Mouse (Mus musculus) limb, embryonic 14.5 days (tissue): ENCODE results near the gene Slc9a8. TPM values are rescaled to one million over a fixed set of nuclear protein-coding genes. Genes with fewer than 3 reads are reported as not detected.

ENCODE experiments used
- ATAC-seq: fragments of 200-750 bp; cut with Nextera tagmentation; 2 replicates; pipeline ENCODE4 v1.8.0; 2017; ENCODE audit warnings: low read depth, moderate number of reproducible peaks, moderate TSS enrichment; ENCODE audit not compliant: low FRiP score
- DNase-seq: peaks from one replicate; pipeline ENCODE4 v3.0.0-alpha.2; 2015; ENCODE audit warnings: low spot score
- H3K27ac ChIP-seq: fragments of 300-500 bp; sonication (generic); replicated peaks from 2 replicates; pipeline ENCODE4 v1.5.1; 2014; ENCODE audit warnings: low read depth, mild to moderate bottlenecking, low read length, moderate library complexity, mixed read lengths
- H3K27me3 ChIP-seq: fragments of 300-500 bp; sonication (generic); 2 replicates; pipeline ENCODE4 v1.6.1; 2014; ENCODE audit warnings: low read length, mixed read lengths; ENCODE audit not compliant: control insufficient read depth, insufficient read depth
- H3K36me3 ChIP-seq: fragments of 300-500 bp; sonication (generic); 2 replicates; pipeline ENCODE4 v1.6.1; 2014; ENCODE audit warnings: mild to moderate bottlenecking, low read length, moderate library complexity, mixed read lengths; ENCODE audit not compliant: control insufficient read depth, insufficient read depth
- H3K4me1 ChIP-seq: fragments of 300-500 bp; sonication (generic); 2 replicates; pipeline ENCODE4 v1.6.1; 2014; ENCODE audit warnings: antibody characterized with exemption, low read length, mixed read lengths; ENCODE audit not compliant: control insufficient read depth, insufficient read depth
- H3K4me2 ChIP-seq: fragments of 300-500 bp; sonication (generic); replicated peaks from 2 replicates; pipeline ENCODE4 v1.6.1; 2014; ENCODE audit warnings: low read depth, mild to moderate bottlenecking, low read length, moderate library complexity; ENCODE audit not compliant: severe bottlenecking
- H3K4me3 ChIP-seq: fragments of 300-500 bp; sonication (generic); replicated peaks from 2 replicates; pipeline ENCODE4 v1.5.1; 2014; ENCODE audit warnings: low read length
- H3K9ac ChIP-seq: fragments of 300-500 bp; sonication (generic); 2 replicates; pipeline ENCODE4 v1.6.1; 2014; ENCODE audit warnings: mild to moderate bottlenecking, low read depth, low read length, moderate library complexity; ENCODE audit not compliant: severe bottlenecking
- H3K9me3 ChIP-seq: fragments of 300-500 bp; sonication (generic); 2 replicates; pipeline ENCODE4 v1.6.1; 2016; ENCODE audit warnings: low read length; ENCODE audit not compliant: control insufficient read depth
- POLR2A ChIP-seq: fragments of 200-500 bp; IDR thresholded peaks from 2 replicates; pipeline ENCODE4 v1.8.0; 2012; ENCODE audit warnings: inconsistent platforms, mild to moderate bottlenecking, moderate library complexity, borderline replicate concordance; ENCODE audit not compliant: insufficient read depth, insufficient read length; ENCODE audit errors: extremely low read depth
- WGBS: fragments of 180-500 bp; shearing (Covaris S2); extraction: QIAGEN DNeasy Blood & Tissue Kit; methylation state at CpG from one replicate; pipeline ENCODE4 v1.1.7; 2014; 5-methylcytosine and 5-hydroxymethylcytosine counted together
- polyA plus RNA-seq, 2 experiments: library from polyadenylated mRNA; depleted of rRNA in 1 of 2; stranded (reverse) in 1 of 2; unstranded in 1 of 2; fragments of >200 nt; fragmentation: Nextera tagmentation in 1 of 2; extraction: Ambion mirVana in 1 of 2; gene quantifications; 2 replicates each; pipeline versions ENCODE4 v1.2.1 to v1.2.3; 2012 to 2014

Slc9a8 gene
- polyA plus RNA-seq, 2 experiments, result 20.1 to 43.0 TPM

DNA sequence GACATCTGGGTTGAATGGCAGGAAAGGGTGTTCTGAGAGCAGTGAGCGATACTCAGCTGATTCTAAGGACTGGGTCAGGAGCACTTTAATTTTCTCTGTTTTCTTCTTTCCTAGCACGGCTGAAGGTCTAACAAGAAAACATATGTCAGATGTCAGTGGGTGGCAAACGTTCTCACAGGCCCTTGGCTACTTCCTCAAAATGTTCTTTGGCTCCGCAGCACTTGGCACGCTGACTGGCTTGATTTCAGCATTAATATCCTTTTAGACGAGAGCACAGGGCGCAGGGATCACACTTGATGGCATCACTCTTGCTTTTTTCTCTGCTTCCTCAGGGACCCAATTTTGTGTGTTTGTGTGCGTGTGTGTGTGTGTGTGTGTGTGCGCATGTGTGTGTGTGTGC, 35.7 kb downstream of the Slc9a8 start:
- Histone ChIP-seq H3K27me3 (no peaks in the 10 kb centered on the region), H3K9ac (no peak overlapping the region), H3K4me1 (no peaks in the 10 kb centered on the region), H3K36me3 (peaks cover 57% of the 10 kb centered on the region), H3K4me3 (no peak overlapping the region), H3K27ac (no peak overlapping the region), H3K9me3 (no peaks in the 10 kb centered on the region), H3K4me2 (no peak overlapping the region)
- TF ChIP-seq POLR2A, result no peak
- ATAC-seq (no peak), DNase-seq (no peak)
- WGBS, result 95% methylated on average over 9 of the region's 9 CpGs

DNA sequence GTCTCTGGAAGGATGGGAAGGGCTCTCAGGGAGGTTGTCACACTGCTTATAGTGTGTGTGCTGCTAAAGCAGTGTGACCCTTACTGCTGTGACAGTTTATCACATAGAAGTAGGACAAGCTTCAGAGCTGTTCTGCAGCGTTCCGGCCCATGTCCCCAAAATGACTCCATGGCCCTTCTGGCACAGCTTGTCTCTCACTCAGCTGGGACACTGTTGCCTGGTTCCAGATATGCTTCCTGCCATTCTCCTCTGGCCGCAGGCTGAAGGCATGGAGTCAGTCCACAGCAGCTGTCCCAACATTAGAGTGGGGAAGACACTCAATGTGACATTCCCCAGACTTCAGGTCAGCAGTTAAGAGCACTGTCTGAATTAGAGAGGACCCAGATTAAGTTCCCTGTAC, 37.0 kb downstream of the Slc9a8 start:
- no peaks in the 10 kb centered on the region for H3K9me3 ChIP-seq
- H3K27ac ChIP-seq, result no peak overlapping the region
- H3K27me3 ChIP-seq, result no peaks in the 10 kb centered on the region
- H3K4me1 ChIP-seq, result no peaks in the 10 kb centered on the region
- no peak overlapping the region for H3K9ac ChIP-seq
- H3K36me3 ChIP-seq, result peaks cover 48% of the 10 kb centered on the region
- ATAC-seq (no peak), DNase-seq (no peak)
- 96% methylated on average over 3 of the region's 3 CpGs for WGBS
- H3K4me2 ChIP-seq, result no peak overlapping the region
- H3K4me3 ChIP-seq, result no peak overlapping the region
- TF ChIP-seq POLR2A, result no peak

DNA sequence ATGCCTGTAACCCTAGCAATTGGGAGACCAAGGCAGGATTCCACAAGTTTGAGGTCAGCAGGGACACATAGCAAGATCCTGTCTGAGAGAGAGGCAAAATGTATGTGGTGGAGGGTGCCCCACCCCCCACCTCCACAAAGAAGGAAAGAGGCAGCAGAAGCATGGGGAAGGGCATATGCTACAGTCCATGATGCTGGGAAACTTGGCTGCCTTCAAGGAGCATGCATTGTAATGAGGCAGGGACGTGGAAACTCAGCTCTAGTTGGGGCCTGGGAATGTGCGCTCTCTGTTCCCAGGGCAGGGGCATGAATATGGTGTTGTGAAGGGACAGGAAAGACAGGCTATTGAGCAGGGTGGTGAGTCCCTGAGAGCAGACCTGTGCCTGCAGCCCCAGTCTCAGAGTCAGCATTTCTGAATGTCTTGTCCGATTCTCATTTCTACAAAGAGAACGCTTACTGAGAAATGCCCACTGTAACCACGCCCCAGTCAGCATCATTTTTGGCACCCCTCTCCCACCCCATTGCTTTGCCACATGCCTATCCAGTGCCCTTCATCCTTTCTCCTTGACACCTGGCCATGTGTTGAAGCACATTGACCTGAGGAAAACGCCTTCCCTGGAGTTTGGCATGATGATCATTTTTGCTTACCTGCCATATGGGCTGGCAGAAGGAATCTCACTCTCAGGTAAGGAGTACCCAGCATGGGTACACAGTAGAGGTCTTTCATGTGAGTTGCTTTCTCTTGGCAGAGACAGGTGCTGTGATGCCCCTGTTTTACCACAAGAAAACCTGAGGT, 37.8 kb downstream of the Slc9a8 start:
- WGBS, result 98% methylated on average over 6 of the region's 6 CpGs
- H3K4me3 ChIP-seq, result no peak overlapping the region
- no peak overlapping the region for H3K4me2 ChIP-seq
- H3K27me3 ChIP-seq, result no peaks in the 10 kb centered on the region
- ATAC-seq (no peak), DNase-seq (no peak)
- TF ChIP-seq POLR2A, result no peak
- H3K27ac ChIP-seq, result no peak overlapping the region
- peaks cover 41% of the 10 kb centered on the region for H3K36me3 ChIP-seq
- no peaks in the 10 kb centered on the region for H3K9me3 ChIP-seq
- H3K4me1 ChIP-seq, result no peaks in the 10 kb centered on the region
- H3K9ac ChIP-seq, result no peak overlapping the region

DNA sequence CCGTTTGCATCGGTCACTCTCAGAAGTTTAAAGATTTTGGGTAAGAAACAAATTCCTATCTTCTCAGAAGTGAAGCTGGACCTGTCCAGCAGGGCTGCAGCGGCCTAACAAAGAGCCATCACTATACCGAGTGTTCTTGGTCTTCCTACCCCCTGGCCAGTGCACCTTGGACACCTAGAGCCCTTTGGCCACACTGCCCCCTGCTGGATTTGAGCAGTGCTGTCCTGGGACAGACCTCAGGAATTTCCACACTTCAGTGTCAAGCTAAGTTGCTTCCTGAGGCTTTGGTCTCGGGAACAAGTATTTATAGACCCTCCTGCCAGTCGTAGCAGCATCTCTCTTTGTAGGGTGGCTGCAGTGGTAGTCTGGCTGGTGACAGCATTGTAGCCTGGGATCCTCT, 41.4 kb downstream of the Slc9a8 start:
- DNase-seq (peak; percentile 31), ATAC-seq (peak; percentile 75; the same call in 1 of the 2 replicates)
- Histone ChIP-seq H3K27me3 (no peaks in the 10 kb centered on the region), H3K27ac (no peak overlapping the region), H3K9ac (no peak overlapping the region), H3K36me3 (peaks cover 49% of the 10 kb centered on the region), H3K9me3 (no peaks in the 10 kb centered on the region), H3K4me1 (no peaks in the 10 kb centered on the region), H3K4me2 (no peak overlapping the region), H3K4me3 (no peak overlapping the region)
- TF ChIP-seq POLR2A, result no peak
- 53% methylated on average over 6 of the region's 6 CpGs for WGBS

DNA sequence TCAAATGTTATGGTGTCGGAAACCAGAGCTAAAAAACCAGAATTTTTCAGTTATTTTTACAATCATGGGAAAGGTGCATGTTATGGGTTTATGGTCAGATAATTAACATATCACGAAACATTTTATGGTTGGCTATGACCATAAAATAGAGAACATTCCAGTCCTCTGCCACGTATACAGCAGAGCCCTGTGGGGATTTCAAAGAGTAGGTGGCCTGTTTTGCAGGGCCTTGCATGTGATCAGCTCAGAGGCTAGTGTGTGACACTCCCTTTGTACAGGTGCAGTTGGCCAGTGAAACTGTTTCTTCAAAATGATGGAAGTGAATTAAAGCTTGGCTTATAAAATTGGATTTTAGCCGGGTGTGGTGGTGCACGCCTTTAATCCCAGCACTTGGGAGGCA, 42.3 kb downstream of the Slc9a8 start:
- H3K9me3 ChIP-seq, result no peaks in the 10 kb centered on the region
- no peak overlapping the region for H3K4me3 ChIP-seq
- peaks cover 51% of the 10 kb centered on the region for H3K36me3 ChIP-seq
- DNase-seq (no peak), ATAC-seq (no peak)
- no peak for TF ChIP-seq POLR2A
- H3K4me1 ChIP-seq, result no peaks in the 10 kb centered on the region
- WGBS, result 66% methylated on average over 5 of the region's 5 CpGs
- H3K9ac ChIP-seq, result no peak overlapping the region
- H3K27me3 ChIP-seq, result no peaks in the 10 kb centered on the region
- H3K4me2 ChIP-seq, result no peak overlapping the region
- H3K27ac ChIP-seq, result no peak overlapping the region

DNA sequence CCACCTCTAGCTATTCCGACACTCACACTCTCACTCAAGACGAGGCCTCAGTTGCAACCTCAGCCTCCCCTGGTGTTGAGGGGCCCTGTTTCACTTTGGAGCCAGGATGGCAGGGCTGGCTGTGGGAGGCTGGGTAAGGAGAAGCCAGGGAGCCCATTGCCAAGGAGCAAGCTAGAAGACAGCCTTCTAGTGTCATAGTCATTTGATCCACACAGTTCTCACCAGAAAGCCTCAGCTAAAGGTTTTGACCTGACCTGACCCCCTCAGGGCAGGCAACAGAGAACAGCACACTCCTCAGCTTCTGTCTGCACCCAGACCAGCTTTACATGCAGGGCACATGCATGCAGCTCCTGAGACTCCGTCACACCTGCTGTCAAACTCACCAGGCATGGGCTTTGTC, 44.4 kb downstream of the Slc9a8 start:
- ATAC-seq, result no peak
- 97% methylated on average over 3 of the region's 3 CpGs for WGBS
- TF ChIP-seq POLR2A, result no peak

More for the DNA sequence above, 44.4 kb downstream of the Slc9a8 start:
- Histone ChIP-seq H3K4me3 (no peak overlapping the region), H3K27ac (no peak overlapping the region), H3K4me1 (no peaks in the 10 kb centered on the region), H3K36me3 (peaks cover 61% of the 10 kb centered on the region), H3K4me2 (no peak overlapping the region), H3K9me3 (no peaks in the 10 kb centered on the region), H3K27me3 (no peaks in the 10 kb centered on the region), H3K9ac (no peak overlapping the region)
- DNase-seq, result no peak
